Mouse (Mus musculus) myocyte (in vitro differentiated cells): ENCODE measurements around the gene Cux1. TPM values are rescaled to one million over a fixed set of nuclear protein-coding genes. Genes with fewer than 3 reads are reported as not detected.

Source experiments
- H3K27me3 ChIP-seq: one replicate; pipeline ENCODE4 v1.6.1; 2011; ENCODE audit not compliant: control insufficient read depth, insufficient read depth, insufficient read length
- H3K36me3 ChIP-seq: one replicate; pipeline ENCODE4 v1.6.1; 2011; ENCODE audit not compliant: control insufficient read depth, insufficient read depth
- H3K4me2 ChIP-seq: one replicate; pipeline ENCODE4 v1.6.1; 2011; ENCODE audit warnings: low read depth, control low read depth
- H3K4me3 ChIP-seq: one replicate; pipeline ENCODE4 v1.5.1; 2011; ENCODE audit warnings: mild to moderate bottlenecking, control low read depth, moderate library complexity
- H3K79me2 ChIP-seq: one replicate; pipeline ENCODE4 v1.6.1; 2011; ENCODE audit not compliant: control insufficient read depth, insufficient read depth
- H3ac ChIP-seq: one replicate; pipeline ENCODE4 v1.6.1; 2011; ENCODE audit not compliant: control insufficient read depth, insufficient read length
- CEBPB ChIP-seq: IDR thresholded peaks from 2 replicates; pipeline ENCODE4 v1.6.1; 2011; ENCODE audit warnings: mild to moderate bottlenecking, moderate library complexity; ENCODE audit not compliant: poor library complexity, insufficient read depth, severe bottlenecking
- E2F4 ChIP-seq: IDR thresholded peaks from one replicate; pipeline ENCODE4 v1.6.1; 2011; ENCODE audit warnings: mild to moderate bottlenecking, control low read depth, moderate library complexity; ENCODE audit not compliant: insufficient read depth
- MAX ChIP-seq: IDR thresholded peaks from one replicate; pipeline ENCODE4 v1.6.1; 2011; ENCODE audit warnings: low read depth, mild to moderate bottlenecking, control low read depth
- MYOD1 ChIP-seq, 3 experiments: IDR thresholded peaks; one replicate each; pipeline ENCODE4 v1.6.1; 2011; ENCODE audit warnings: control low read depth in 2 of 3, low read depth in 2 of 3, mild to moderate bottlenecking in 2 of 3, moderate library complexity in 1 of 3; ENCODE audit not compliant: insufficient read length in 2 of 3, control insufficient read depth in 1 of 3
- MYOG ChIP-seq, 3 experiments: IDR thresholded peaks; one replicate each; pipeline ENCODE4 v1.6.1; 2011; ENCODE audit warnings: control low read depth in 2 of 3, low read depth in 2 of 3, mild to moderate bottlenecking in 2 of 3; ENCODE audit not compliant: insufficient read length in 2 of 3, control insufficient read depth in 1 of 3, insufficient read depth in 1 of 3
- POLR2A ChIP-seq: IDR thresholded peaks from one replicate; pipeline ENCODE4 v1.6.1; 2011; ENCODE audit warnings: low read depth, mild to moderate bottlenecking, control low read depth, moderate library complexity; ENCODE audit not compliant: insufficient read length
- POLR2AphosphoS2 ChIP-seq: IDR thresholded peaks from one replicate; pipeline ENCODE4 v1.6.1; 2011; ENCODE audit warnings: low read depth, control low read depth; ENCODE audit not compliant: insufficient read length
- REST ChIP-seq: IDR thresholded peaks from one replicate; pipeline ENCODE4 v1.6.1; 2011; ENCODE audit warnings: mild to moderate bottlenecking, control low read depth, moderate library complexity; ENCODE audit not compliant: insufficient read depth, insufficient read length
- SRF ChIP-seq: IDR thresholded peaks from one replicate; pipeline ENCODE4 v1.6.1; 2011; ENCODE audit warnings: low read depth; ENCODE audit not compliant: control insufficient read depth, insufficient read length
- TCF12 ChIP-seq: IDR thresholded peaks from one replicate; pipeline ENCODE4 v1.6.1; 2011; ENCODE audit warnings: mild to moderate bottlenecking, control low read depth; ENCODE audit not compliant: poor library complexity, insufficient read depth, severe bottlenecking
- TCF3 ChIP-seq: IDR thresholded peaks from one replicate; pipeline ENCODE4 v1.6.1; 2011; ENCODE audit warnings: low read depth, control low read depth; ENCODE audit not compliant: insufficient read length
- USF1 ChIP-seq: IDR thresholded peaks from one replicate; pipeline ENCODE4 v1.6.1; 2011; ENCODE audit warnings: low read depth, mild to moderate bottlenecking, control low read depth, moderate library complexity
- polyA plus RNA-seq: library from polyadenylated mRNA; unstranded; fragments of >200 nt; fragmentation: generic; extraction: Trizol; gene quantifications from one replicate; pipeline ENCODE4 v1.2.1, GENCODE M21; 2012; ENCODE audit warnings: missing spikeins

Cux1 gene
- polyA plus RNA-seq, 1 experiment = 50.7 TPM

DNA sequence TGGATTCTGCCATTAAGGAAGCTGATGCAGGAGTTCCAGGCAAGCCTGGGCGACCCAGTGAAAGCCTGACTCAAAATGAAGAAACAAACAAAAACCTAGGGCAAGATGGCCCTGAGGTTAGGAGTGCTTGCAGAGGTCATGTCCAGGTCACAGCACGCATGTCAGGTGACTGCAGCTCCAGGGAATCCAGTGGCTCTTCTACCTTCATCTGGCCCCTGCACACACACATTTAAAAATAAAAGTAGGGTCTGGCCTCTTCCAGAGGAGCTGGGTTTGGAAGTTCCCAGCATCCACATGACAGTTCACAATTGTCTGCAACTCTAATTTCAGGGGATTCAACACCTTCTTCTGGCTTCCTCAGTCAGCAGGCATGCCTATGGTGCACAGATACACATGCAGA, 21.7 kb upstream of the Cux1 start:
- Histone ChIP-seq H3K36me3 (no peaks in the 10 kb centered on the region), H3K4me2 (no peak overlapping the region), H3K79me2 (no peaks in the 10 kb centered on the region), H3ac (no peak overlapping the region), H3K27me3 (no peaks in the 10 kb centered on the region), H3K4me3 (no peak overlapping the region)
- no peak for TF ChIP-seq MAX
- TF ChIP-seq TCF12 = no peak
- TF ChIP-seq CEBPB = no peak
- no peak for TF ChIP-seq POLR2A
- no peak for TF ChIP-seq MYOD1 (IDR thresholded peaks at IDR 0.05; ENCODE audit: control insufficient read depth in 1 of 3, insufficient read length in 2 of 3, low read depth in 2 of 3)
- TF ChIP-seq SRF = no peak
- no peak for TF ChIP-seq REST
- TF ChIP-seq TCF3 = no peak
- TF ChIP-seq E2F4 = no peak
- no peak for TF ChIP-seq USF1
- TF ChIP-seq POLR2AphosphoS2 = no peak
- TF ChIP-seq MYOG (IDR thresholded peaks at IDR 0.05; ENCODE audit: control insufficient read depth in 1 of 3, insufficient read depth in 1 of 3, insufficient read length in 2 of 3, low read depth in 2 of 3) = no peak

DNA sequence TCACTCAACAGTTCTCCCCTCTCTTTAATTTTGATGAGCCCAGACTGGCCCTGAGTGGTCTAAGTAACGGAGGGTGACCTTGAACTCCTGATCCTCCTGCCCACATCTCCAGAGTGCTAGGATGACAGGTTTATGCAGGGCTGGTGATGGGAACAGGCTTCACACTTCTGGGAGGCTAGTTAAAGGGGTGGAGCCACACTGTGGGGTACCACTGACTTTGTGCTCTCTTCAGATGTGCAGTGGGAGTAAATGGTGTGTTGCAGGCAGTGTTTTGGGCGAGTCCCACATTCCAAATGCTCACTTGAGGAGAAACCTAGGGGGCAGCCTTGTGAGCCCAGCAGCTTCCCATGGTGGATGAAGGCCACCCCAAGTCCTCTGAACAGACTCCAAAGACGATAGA, 21.2 kb upstream of the Cux1 start:
- TF ChIP-seq TCF3 (no peak), POLR2A (no peak), POLR2AphosphoS2 (no peak), SRF (no peak), MYOD1 (IDR thresholded peaks at IDR 0.05; ENCODE audit: control insufficient read depth in 1 of 3, insufficient read length in 2 of 3, low read depth in 2 of 3) (no peak), MYOG (IDR thresholded peaks at IDR 0.05; ENCODE audit: control insufficient read depth in 1 of 3, insufficient read depth in 1 of 3, insufficient read length in 2 of 3, low read depth in 2 of 3) (no peak), MAX (no peak), TCF12 (no peak), E2F4 (no peak), REST (no peak), CEBPB (no peak), USF1 (no peak)
- no peaks in the 10 kb centered on the region for H3K27me3 ChIP-seq
- no peak overlapping the region for H3ac ChIP-seq
- no peak overlapping the region for H3K4me3 ChIP-seq
- H3K36me3 ChIP-seq = no peaks in the 10 kb centered on the region
- H3K4me2 ChIP-seq = no peak overlapping the region
- H3K79me2 ChIP-seq = no peaks in the 10 kb centered on the region

DNA sequence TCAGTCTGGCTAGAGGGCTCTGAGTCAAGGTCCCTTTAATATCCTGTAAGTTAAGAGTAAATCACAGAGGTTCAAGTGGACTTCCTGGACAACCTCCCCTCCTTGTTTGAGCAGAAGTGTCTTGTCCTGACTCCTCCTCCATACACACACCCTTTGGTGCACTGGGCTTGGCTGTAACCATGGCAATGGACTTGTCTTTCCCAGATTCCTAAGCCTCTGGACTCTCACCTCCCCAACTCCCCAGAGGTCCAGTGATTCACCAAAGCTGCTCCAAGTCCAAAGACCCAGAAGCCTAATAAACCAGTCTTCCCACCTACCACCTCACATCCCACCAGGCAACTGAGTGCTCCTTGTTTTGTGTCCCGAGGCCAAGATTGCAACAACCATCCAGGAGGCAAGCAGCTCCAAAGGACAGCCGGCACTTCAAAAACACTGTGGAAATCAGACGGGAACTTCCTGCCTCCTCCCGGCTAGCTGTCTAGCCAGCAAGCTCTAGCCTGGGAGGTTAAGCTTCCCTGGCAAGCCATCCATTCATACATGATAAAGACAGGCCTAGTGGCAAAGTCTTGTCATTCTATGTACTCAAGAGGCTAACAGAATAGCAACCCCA, 17.5 kb upstream of the Cux1 start:
- Histone ChIP-seq H3K27me3 (no peaks in the 10 kb centered on the region), H3K4me3 (no peak overlapping the region), H3K79me2 (no peaks in the 10 kb centered on the region), H3K36me3 (no peaks in the 10 kb centered on the region), H3ac (no peak overlapping the region), H3K4me2 (peak overlapping the region; percentile 28)
- TF ChIP-seq CEBPB (no peak), SRF (no peak), TCF12 (no peak), USF1 (no peak), MAX (no peak), E2F4 (no peak), MYOG (IDR thresholded peaks at IDR 0.05; ENCODE audit: control insufficient read depth in 1 of 3, insufficient read depth in 1 of 3, insufficient read length in 2 of 3, low read depth in 2 of 3) (no peak), TCF3 (no peak), REST (no peak), POLR2A (no peak), POLR2AphosphoS2 (no peak), MYOD1 (IDR thresholded peaks at IDR 0.05; ENCODE audit: control insufficient read depth in 1 of 3, insufficient read length in 2 of 3, low read depth in 2 of 3) (no peak)

DNA sequence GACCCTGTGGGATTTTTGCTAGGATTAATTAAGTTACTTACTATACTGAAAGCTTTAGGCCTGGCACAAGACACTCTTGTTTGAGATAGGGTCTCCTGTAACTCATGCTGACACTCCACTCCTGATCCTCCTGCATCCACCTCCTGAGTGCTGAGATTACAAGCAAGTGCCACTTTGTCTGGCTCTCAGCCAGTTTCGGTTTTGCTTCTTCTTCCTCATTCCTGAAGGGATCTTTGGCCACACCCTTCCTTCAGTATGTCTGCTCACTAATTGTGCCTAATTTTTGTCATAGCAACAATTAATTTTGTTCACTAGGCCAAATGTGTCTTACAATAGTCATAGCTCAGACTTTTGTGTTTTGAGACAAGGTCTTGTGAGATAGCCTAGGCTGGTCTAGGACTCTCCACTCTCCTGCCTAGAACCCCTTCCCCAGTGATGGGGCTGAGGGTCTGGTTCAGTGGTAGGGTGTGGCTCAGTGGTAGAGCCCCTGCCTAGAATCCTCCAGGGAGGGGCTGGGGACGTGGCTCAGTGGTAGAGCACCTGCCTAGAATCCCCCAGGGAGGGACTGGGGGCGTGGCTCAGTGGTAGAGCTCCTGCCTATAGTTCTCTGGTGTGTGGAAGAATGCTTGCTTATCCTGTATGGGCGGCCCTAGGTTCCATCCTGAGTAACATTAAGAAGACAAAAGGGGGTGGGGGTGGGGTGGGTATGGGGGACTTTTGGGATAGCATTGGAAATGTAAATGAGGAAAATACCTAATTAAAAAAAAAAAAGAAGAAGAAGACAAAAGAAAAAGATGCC, 16.6 kb upstream of the Cux1 start:
- H3K79me2 ChIP-seq = no peaks in the 10 kb centered on the region
- H3ac ChIP-seq = no peak overlapping the region
- no peak overlapping the region for H3K4me3 ChIP-seq
- no peaks in the 10 kb centered on the region for H3K36me3 ChIP-seq
- H3K27me3 ChIP-seq = no peaks in the 10 kb centered on the region
- no peak for TF ChIP-seq TCF12
- TF ChIP-seq MYOD1 (IDR thresholded peaks at IDR 0.05; ENCODE audit: control insufficient read depth in 1 of 3, insufficient read length in 2 of 3, low read depth in 2 of 3) = no peak
- no peak for TF ChIP-seq POLR2AphosphoS2
- TF ChIP-seq TCF3 = no peak
- no peak overlapping the region for H3K4me2 ChIP-seq

DNA sequence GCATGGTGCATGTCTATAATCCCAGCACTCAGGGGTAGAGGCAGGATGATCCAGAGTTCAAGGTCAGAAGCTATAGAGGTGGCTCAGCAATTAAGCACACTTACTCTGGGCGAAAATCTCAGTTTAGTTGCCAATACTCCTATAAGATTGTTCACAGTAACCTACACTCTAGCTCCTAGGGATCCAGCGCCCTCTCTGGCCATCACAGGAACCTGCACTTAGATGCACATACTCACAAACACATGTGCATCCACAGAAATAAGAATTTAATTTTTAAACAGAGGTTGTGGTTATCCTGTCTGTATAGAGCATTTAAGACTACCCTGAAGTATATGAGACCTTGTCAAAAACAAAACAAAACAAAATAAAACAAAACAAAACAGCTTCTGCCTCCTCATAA, 16.0 kb upstream of the Cux1 start:
- Histone ChIP-seq H3ac (no peak overlapping the region), H3K79me2 (no peaks in the 10 kb centered on the region), H3K4me2 (no peak overlapping the region), H3K27me3 (no peaks in the 10 kb centered on the region), H3K36me3 (no peaks in the 10 kb centered on the region), H3K4me3 (no peak overlapping the region)
- TF ChIP-seq USF1 (no peak), MYOG (IDR thresholded peaks at IDR 0.05; ENCODE audit: control insufficient read depth in 1 of 3, insufficient read depth in 1 of 3, insufficient read length in 2 of 3, low read depth in 2 of 3) (no peak), SRF (no peak), TCF12 (no peak), REST (no peak), TCF3 (no peak), MYOD1 (IDR thresholded peaks at IDR 0.05; ENCODE audit: control insufficient read depth in 1 of 3, insufficient read length in 2 of 3, low read depth in 2 of 3) (no peak), CEBPB (no peak), POLR2A (no peak), MAX (no peak), E2F4 (no peak), POLR2AphosphoS2 (no peak)
